Mouse (Mus musculus): ENCODE data around the gene Ubr1.
"Not testable (repeated sequence)": the region's sequence is repeated elsewhere in the genome, so short reads cannot be mapped to it uniquely, and the experiment has no call there.

The Ubr1 gene

GRCm38 (mm10) chr2:120970559-120971080 lies at the start of gene Ubr1:
Gene Ubr1 (minus strand): TSS chr2:120970715.
- DNase-seq (ENCODE audit: low spot score in 2 of 2): peak; percentile 69 to 84

- DNase-seq (ENCODE audit: low spot score in 2 of 2): no peak
These were observed 46.6 kb upstream of the Ubr1 start for GRCm38 (mm10) chr2:121017151-121017550.

GRCm38 (mm10) chr2:121016226-121016625 lies 45.7 kb upstream of the Ubr1 start:
- no peak for DNase-seq (ENCODE audit: low spot score in 2 of 2)

- DNase-seq (ENCODE audit: low spot score in 2 of 2): no peak
These were observed 45.0 kb upstream of the Ubr1 start for GRCm38 (mm10) chr2:121015507-121015906.

- DNase-seq (ENCODE audit: low spot score in 2 of 2): no peak
These were observed 42.2 kb upstream of the Ubr1 start for GRCm38 (mm10) chr2:121012676-121013075.

- DNase-seq (ENCODE audit: low spot score in 2 of 2): no peak
These were observed 38.7 kb upstream of the Ubr1 start for GRCm38 (mm10) chr2:121009071-121009677.

GRCm38 (mm10) chr2:121008664-121009007 lies 38.1 kb upstream of the Ubr1 start:
- DNase-seq (ENCODE audit: low spot score in 2 of 2): no peak

- DNase-seq (ENCODE audit: low spot score in 2 of 2): peak; percentile 83 to 94
These were observed 37.6 kb upstream of the Ubr1 start, which contains the start of gene Ccndbp1 for GRCm38 (mm10) chr2:121007925-121008663. Gene Ccndbp1 (plus strand): TSS chr2:121008403.

GRCm38 (mm10) chr2:121006986-121007385 lies 36.5 kb upstream of the Ubr1 start:
- no peak for DNase-seq (ENCODE audit: low spot score in 2 of 2)

GRCm38 (mm10) chr2:121004018-121004811 lies 33.7 kb upstream of the Ubr1 start:
- no peak for DNase-seq (ENCODE audit: low spot score in 2 of 2)

GRCm38 (mm10) chr2:121003586-121003985 lies 33.1 kb upstream of the Ubr1 start:
- no peak for DNase-seq (ENCODE audit: low spot score in 2 of 2)

- no peak for DNase-seq (ENCODE audit: low spot score in 2 of 2)
These were observed 28.3 kb upstream of the Ubr1 start for GRCm38 (mm10) chr2:120998863-120999262.

- DNase-seq (ENCODE audit: low spot score in 2 of 2): not testable (repeated sequence)
These were observed 26.1 kb upstream of the Ubr1 start for GRCm38 (mm10) chr2:120996607-120997006.

- no peak for DNase-seq (ENCODE audit: low spot score in 2 of 2)
These were observed 20.7 kb upstream of the Ubr1 start for GRCm38 (mm10) chr2:120991196-120991595.

GRCm38 (mm10) chr2:120985241-120985640 lies 14.7 kb upstream of the Ubr1 start:
- DNase-seq (ENCODE audit: low spot score in 2 of 2): no peak

GRCm38 (mm10) chr2:120983611-120984010 lies 13.1 kb upstream of the Ubr1 start:
- no peak for DNase-seq (ENCODE audit: low spot score in 2 of 2)

GRCm38 (mm10) chr2:120980861-120981260 lies 10.3 kb upstream of the Ubr1 start:
- DNase-seq (ENCODE audit: low spot score in 2 of 2): no peak

GRCm38 (mm10) chr2:120979819-120980218 lies 9.3 kb upstream of the Ubr1 start:
- DNase-seq (ENCODE audit: low spot score in 2 of 2): no peak

- DNase-seq (ENCODE audit: low spot score in 2 of 2): no peak
These were observed 8.2 kb upstream of the Ubr1 start for GRCm38 (mm10) chr2:120978693-120979037.

- DNase-seq (ENCODE audit: low spot score in 2 of 2): no peak
These were observed 7.6 kb upstream of the Ubr1 start for GRCm38 (mm10) chr2:120977926-120978692.

Data from urinary bladder, postnatal 36 days (tissue).